Mouse (Mus musculus) kidney, adult 2 months (tissue): Measurements from ENCODE around the gene Zp1. TPM values are rescaled to one million over a fixed set of nuclear protein-coding genes. Genes with fewer than 3 reads are reported as not detected.

Experiments used
- DNase-seq: peaks from one replicate; pipeline ENCODE4 v3.0.0; 2021
- H3K27ac ChIP-seq: fragments of 200-500 bp; 2 replicates; pipeline ENCODE4 v1.5.1; 2012; ENCODE audit warnings: low read depth, low read length, control low read depth, inconsistent platforms; ENCODE audit not compliant: insufficient read depth
- H3K27me3 ChIP-seq: fragments of 200-500 bp; replicated peaks from 2 replicates; pipeline ENCODE4 v1.6.1; 2012; ENCODE audit warnings: mild to moderate bottlenecking, moderate library complexity, low read length, inconsistent platforms; ENCODE audit not compliant: control insufficient read depth, insufficient read depth
- H3K36me3 ChIP-seq: fragments of 200-500 bp; 2 replicates; pipeline ENCODE4 v1.6.1; 2012; ENCODE audit warnings: mild to moderate bottlenecking, moderate library complexity, low read length, inconsistent platforms; ENCODE audit not compliant: control insufficient read depth, insufficient read depth
- H3K4me1 ChIP-seq: fragments of 200-500 bp; 2 replicates; pipeline ENCODE4 v1.6.1; 2011; ENCODE audit warnings: low read length; ENCODE audit not compliant: control insufficient read depth, insufficient read depth
- H3K4me3 ChIP-seq: fragments of 200-500 bp; 2 replicates; pipeline ENCODE4 v1.5.1; 2011; ENCODE audit warnings: mild to moderate bottlenecking, low read depth, low read length, control low read depth; ENCODE audit not compliant: insufficient read depth
- CTCF ChIP-seq: fragments of 200-500 bp; conservative IDR thresholded peaks from 2 replicates; pipeline ENCODE4 v1.5.1; 2011; ENCODE audit warnings: low read depth, mild to moderate bottlenecking, control low read depth, low read length, moderate library complexity, mixed read lengths; ENCODE audit not compliant: insufficient read depth, insufficient read length
- POLR2A ChIP-seq: fragments of 200-500 bp; IDR thresholded peaks from one replicate; pipeline ENCODE4 v1.6.1; 2011; ENCODE audit warnings: low read depth, low read length, control low read depth
- WGBS: fragments of 180-500 bp; shearing (Covaris S2); methylation state at CpG from one replicate; pipeline ENCODE4 v1.1.7; 2018; 5-methylcytosine and 5-hydroxymethylcytosine counted together
- polyA plus RNA-seq: library from polyadenylated mRNA; depleted of rRNA; stranded (reverse); fragments of >200 nt; gene quantifications from 2 replicates; pipeline ENCODE4 v1.2.3, GENCODE M21; 2012

Zp1 gene
- polyA plus RNA-seq, 1 experiment, result not detected

GRCm38 (mm10) chr19:10926123-10926621, 5.7 kb upstream of the Zp1 start:
- Histone ChIP-seq H3K27me3 (no peaks in the 10 kb centered on the region), H3K27ac (no peak overlapping the region), H3K36me3 (no peaks in the 10 kb centered on the region), H3K4me1 (peaks cover 10% of the 10 kb centered on the region), H3K4me3 (no peak overlapping the region)
- DNase-seq, result peak; percentile 73
- 20% methylated on average over 6 of the region's 6 CpGs for WGBS
- TF ChIP-seq CTCF (no peak), POLR2A (no peak)

- H3K27me3 ChIP-seq, result no peaks in the 10 kb centered on the region
- no peaks in the 10 kb centered on the region for H3K36me3 ChIP-seq
- 52% methylated on average over 4 of the region's 4 CpGs for WGBS
- peaks cover 10% of the 10 kb centered on the region for H3K4me1 ChIP-seq
- no peak overlapping the region for H3K4me3 ChIP-seq
- no peak overlapping the region for H3K27ac ChIP-seq
- TF ChIP-seq CTCF, result no peak
- TF ChIP-seq POLR2A, result no peak
- DNase-seq, result no peak
Measured at GRCm38 (mm10) chr19:10924220-10924619, 3.8 kb upstream of the Zp1 start.

GRCm38 (mm10) chr19:10921058-10921457, 626 bp upstream of the Zp1 start:
- H3K27me3 ChIP-seq, result no peaks in the 10 kb centered on the region
- no peaks in the 10 kb centered on the region for H3K36me3 ChIP-seq
- no peak for TF ChIP-seq POLR2A
- DNase-seq, result no peak
- 78% methylated on average over 3 of the region's 3 CpGs for WGBS
- peaks cover 3% of the 10 kb centered on the region; the same call in 1 of the 2 replicates for H3K4me1 ChIP-seq
- no peak overlapping the region for H3K4me3 ChIP-seq
- H3K27ac ChIP-seq, result no peak overlapping the region

GRCm38 (mm10) chr19:10918321-10918991, 2.0 kb downstream of the Zp1 start:
- DNase-seq, result no peak
- Histone ChIP-seq H3K4me1 (no peaks in the 10 kb centered on the region), H3K36me3 (no peaks in the 10 kb centered on the region), H3K27ac (no peak overlapping the region), H3K27me3 (no peaks in the 10 kb centered on the region), H3K4me3 (no peak overlapping the region)
- WGBS, result 90% methylated on average over 10 of the region's 10 CpGs
- TF ChIP-seq CTCF (no peak), POLR2A (no peak)

GRCm38 (mm10) chr19:10916506-10916905, 3.9 kb downstream of the Zp1 start:
- H3K27ac ChIP-seq, result no peak overlapping the region
- H3K4me1 ChIP-seq, result no peaks in the 10 kb centered on the region
- H3K4me3 ChIP-seq, result no peak overlapping the region
- TF ChIP-seq CTCF (no peak), POLR2A (no peak)
- DNase-seq, result no peak
- 52% methylated on average over 5 of the region's 5 CpGs for WGBS
- H3K27me3 ChIP-seq, result no peaks in the 10 kb centered on the region
- no peaks in the 10 kb centered on the region for H3K36me3 ChIP-seq

DNA sequence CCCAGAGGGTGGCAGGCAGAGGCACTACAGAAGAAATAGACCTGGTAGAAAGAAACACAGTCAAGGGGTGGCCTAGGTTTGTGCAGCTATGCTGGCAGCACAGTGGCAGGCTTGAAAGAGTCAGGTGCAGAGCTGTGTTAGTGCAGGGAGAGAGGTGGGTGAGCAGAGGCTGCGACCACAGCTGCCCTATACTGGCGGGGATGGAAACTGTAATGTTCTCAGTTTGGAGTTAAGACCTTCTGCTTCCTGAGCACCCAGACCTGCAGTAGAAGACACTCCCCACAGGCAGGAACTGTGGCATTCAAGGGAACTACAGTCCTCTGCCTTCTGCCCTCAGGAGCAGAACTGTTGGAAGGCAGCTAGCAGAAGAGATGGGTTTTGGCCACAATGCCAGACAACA, 5.6 kb downstream of the Zp1 start:
- WGBS, result 72% methylated on average over 2 of the region's 2 CpGs
- TF ChIP-seq POLR2A (no peak), CTCF (no peak)
- H3K4me3 ChIP-seq, result no peak overlapping the region

DNA sequence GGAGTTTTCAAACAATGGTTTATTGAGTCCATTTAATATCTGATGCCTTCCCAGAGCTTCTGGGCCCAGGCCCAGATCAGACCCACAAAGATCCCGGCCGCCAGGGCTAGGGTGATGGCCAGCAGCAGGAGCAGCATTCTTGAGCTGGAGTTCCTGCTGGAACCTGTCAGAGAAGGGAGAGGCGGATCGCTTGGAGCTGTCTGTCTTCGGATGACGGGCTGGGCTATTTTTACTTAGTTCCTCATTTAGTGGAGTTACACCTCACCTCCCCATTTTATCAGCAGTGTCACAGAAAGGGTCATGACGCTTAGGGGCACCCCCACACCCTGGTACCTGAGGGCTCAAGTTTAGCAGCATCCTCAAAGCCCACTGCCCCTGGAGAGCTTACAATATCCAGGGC, 6.1 kb downstream of the Zp1 start:
- H3K27ac ChIP-seq, result no peak overlapping the region
- H3K36me3 ChIP-seq, result no peaks in the 10 kb centered on the region
- H3K4me3 ChIP-seq, result no peak overlapping the region
- WGBS, result 58% methylated on average over 7 of the region's 7 CpGs
- TF ChIP-seq CTCF (no peak), POLR2A (no peak)
- DNase-seq, result no peak
- H3K4me1 ChIP-seq, result no peaks in the 10 kb centered on the region
- no peaks in the 10 kb centered on the region for H3K27me3 ChIP-seq

More for the DNA sequence above, 5.6 kb downstream of the Zp1 start:
- Histone ChIP-seq H3K36me3 (no peaks in the 10 kb centered on the region), H3K27me3 (no peaks in the 10 kb centered on the region), H3K27ac (no peak overlapping the region), H3K4me1 (no peaks in the 10 kb centered on the region)
- DNase-seq, result no peak
